Mouse (Mus musculus) cerebellum, adult 2 months (tissue): Measurements from ENCODE around the gene Cbr2. TPM values are rescaled to one million over a fixed set of nuclear protein-coding genes. Genes with fewer than 3 reads are reported as not detected.
A peak's percentile ranks its signal among the peaks of the same experiment; 100 is the strongest.
"Not testable (repeated sequence)": the region's sequence is repeated elsewhere in the genome, so short reads cannot be mapped to it uniquely, and the experiment has no call there.

Experiments
- DNase-seq, 2 experiments: peaks; one replicate each; pipeline ENCODE4 v3.0.0; 2021
- H3K27ac ChIP-seq: fragments of 200-500 bp; 2 replicates; pipeline ENCODE4 v1.5.1; 2012; ENCODE audit warnings: low read length, control low read depth, inconsistent platforms; ENCODE audit not compliant: insufficient read depth
- H3K27me3 ChIP-seq: fragments of 200-500 bp; 2 replicates; pipeline ENCODE4 v1.6.1; 2012; ENCODE audit warnings: inconsistent platforms, mild to moderate bottlenecking, low read length, moderate library complexity; ENCODE audit not compliant: control insufficient read depth, insufficient read depth
- H3K4me1 ChIP-seq: fragments of 200-500 bp; 2 replicates; pipeline ENCODE4 v1.6.1; 2011; ENCODE audit warnings: low read length; ENCODE audit not compliant: control insufficient read depth, insufficient read depth
- H3K4me3 ChIP-seq: fragments of 200-500 bp; replicated peaks from 2 replicates; pipeline ENCODE3; 2011; ENCODE audit warnings: mild to moderate bottlenecking, low read depth, low read length, control low read depth; ENCODE audit not compliant: insufficient read depth
- CTCF ChIP-seq: fragments of 200-500 bp; IDR thresholded peaks from 2 replicates; pipeline ENCODE4 v1.5.1; 2011; ENCODE audit warnings: low read depth, mild to moderate bottlenecking, control low read depth, low read length, moderate library complexity, borderline replicate concordance; ENCODE audit not compliant: insufficient read depth
- POLR2A ChIP-seq: fragments of 200-500 bp; IDR thresholded peaks from 2 replicates; pipeline ENCODE4 v1.6.1; 2011; ENCODE audit warnings: low read length, control low read depth, borderline replicate concordance; ENCODE audit not compliant: insufficient read depth
- WGBS: fragments of 180-500 bp; shearing (Covaris S2); methylation state at CpG from one replicate; pipeline ENCODE4 v1.1.7; 2018; 5-methylcytosine and 5-hydroxymethylcytosine counted together
- polyA plus RNA-seq: library from polyadenylated mRNA; depleted of rRNA; stranded (reverse); fragments of >200 nt; gene quantifications from 2 replicates; pipeline ENCODE4 v1.2.3, GENCODE M21; 2012; rRNA removed

The Cbr2 gene
- 1.9 and 3.1 TPM in 2 replicates for polyA plus RNA-seq

DNA sequence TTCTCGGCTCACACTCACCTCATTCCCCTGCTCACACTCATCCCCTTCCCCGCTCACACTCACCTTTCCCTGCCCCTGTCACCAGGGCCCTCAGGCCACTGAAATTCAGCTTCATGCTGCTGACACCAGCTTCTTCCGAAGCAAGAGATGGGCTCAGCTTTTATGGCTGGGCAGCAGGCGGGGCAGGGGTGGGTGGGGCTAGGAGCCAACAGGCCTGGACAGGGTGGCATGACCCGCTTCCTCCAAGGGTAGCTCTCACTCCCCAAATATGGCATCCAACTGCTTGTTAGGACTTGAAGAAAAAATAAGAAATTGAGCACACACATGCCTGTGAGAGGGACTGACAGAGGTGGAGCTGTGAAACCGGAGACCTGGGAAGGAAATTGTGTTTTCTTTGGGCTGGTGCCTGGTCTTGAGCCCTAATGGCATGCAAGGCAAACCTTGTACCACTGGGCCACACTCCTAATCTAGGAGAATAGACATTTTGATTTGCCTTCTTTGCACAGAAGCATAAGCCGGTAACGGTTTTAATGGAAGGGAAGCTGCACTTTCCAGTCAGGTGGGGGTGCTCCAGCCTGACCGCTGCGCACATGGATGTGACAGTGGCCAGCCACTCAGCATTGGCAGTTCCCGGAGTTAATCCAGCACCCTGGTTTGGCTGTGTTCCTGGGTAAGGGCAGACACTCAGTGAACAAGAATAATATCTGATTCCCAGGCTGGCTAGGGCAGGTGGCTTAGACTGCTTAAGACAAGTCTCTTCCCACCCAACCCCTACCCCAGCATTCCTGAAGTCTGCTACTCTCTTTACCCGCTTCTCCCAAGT is at the start of gene Cbr2:
Cbr2 (minus strand) TSS at position 257 of the 823 bp plus-strand sequence.
- Histone ChIP-seq H3K27ac (no peak within 1 kb of the TSS), H3K27me3 (no peaks in the 10 kb centered on the region), H3K4me1 (no peaks in the 10 kb centered on the region), H3K4me3 (no peak within 1 kb of the TSS)
- WGBS, result 68% methylated on average over 12 of the region's 12 CpGs
- no peak for TF ChIP-seq POLR2A
- no peak for TF ChIP-seq CTCF
- no peak for DNase-seq

DNA sequence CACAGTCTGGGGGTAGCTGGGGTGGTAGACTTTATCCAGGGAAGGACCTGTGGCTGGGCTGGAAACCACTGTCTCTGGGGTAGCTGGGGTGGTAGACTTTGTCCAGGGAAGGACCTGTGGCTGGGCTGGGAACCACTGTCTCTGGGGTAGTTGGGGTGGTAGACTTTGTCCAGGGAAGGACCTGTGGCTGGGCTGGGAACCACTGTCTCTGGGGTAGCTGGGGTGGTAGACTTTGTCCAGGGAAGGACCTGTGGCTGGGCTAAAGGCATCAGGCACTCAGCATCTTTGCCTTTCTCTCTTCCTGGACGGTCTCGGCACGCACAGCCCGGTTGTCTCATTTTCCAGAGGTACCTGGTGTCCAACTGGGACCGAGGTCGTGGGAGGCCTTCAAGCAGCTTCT is 49.4 kb upstream of the Cbr2 start:
- H3K4me1 ChIP-seq, result peaks cover 21% of the 10 kb centered on the region
- not testable (repeated sequence) for H3K27me3 ChIP-seq, H3K27ac ChIP-seq, DNase-seq, H3K4me3 ChIP-seq
- WGBS, result 95% methylated on average over 6 of the region's 6 CpGs

DNA sequence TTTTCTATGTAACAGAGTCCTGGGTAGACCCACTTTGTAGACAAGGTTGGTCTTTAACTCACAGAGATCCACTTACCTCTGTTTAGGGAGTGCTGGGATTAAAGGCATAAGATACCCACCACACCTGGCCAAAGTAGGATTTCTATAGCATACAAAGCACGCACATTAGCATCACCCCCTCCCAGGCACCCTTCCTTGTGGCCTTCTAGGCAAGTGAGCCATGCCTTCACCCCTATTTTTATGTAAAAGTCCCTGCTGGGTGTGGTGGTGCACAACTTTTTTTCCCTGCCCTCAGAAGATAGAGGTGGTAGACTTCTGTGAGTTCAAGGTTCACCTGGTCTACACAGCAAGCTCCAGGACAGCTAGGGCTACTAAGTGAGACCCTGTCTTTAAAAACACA is 48.0 kb upstream of the Cbr2 start:
- Histone ChIP-seq H3K27me3 (no peaks in the 10 kb centered on the region), H3K4me3 (no peak overlapping the region), H3K27ac (no peak overlapping the region), H3K4me1 (peaks cover 12% of the 10 kb centered on the region)
- DNase-seq, result no peak
- 84% methylated on average over 1 of the region's 1 CpGs for WGBS
- TF ChIP-seq POLR2A, result no peak
- TF ChIP-seq CTCF, result no peak

DNA sequence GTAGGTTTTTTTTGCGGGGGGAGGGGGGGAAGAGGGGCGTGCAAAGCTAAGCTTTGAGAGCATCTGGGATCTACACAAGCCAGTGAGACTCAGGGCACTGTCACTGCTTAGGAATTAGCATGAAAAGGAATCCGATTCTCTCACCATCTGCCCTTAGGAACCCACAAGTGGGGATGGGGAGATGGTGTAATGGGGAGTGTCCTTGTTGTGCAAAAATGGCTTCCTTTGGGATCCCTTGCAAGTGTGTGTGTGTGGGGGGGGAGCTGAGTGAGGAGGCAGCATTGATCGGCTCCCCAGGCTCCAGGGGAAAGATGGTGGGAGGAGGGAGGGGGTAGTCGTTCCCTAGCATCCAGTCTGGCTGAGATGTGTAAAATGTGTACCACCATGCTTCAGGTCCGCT is 45.2 kb upstream of the Cbr2 start:
- no peaks in the 10 kb centered on the region for H3K27me3 ChIP-seq
- no peak overlapping the region for H3K4me3 ChIP-seq
- H3K4me1 ChIP-seq, result no peaks in the 10 kb centered on the region
- TF ChIP-seq POLR2A (no peak), CTCF (no peak)
- no peak for DNase-seq
- H3K27ac ChIP-seq, result no peak overlapping the region
- WGBS, result 11% methylated on average over 6 of the region's 6 CpGs

DNA sequence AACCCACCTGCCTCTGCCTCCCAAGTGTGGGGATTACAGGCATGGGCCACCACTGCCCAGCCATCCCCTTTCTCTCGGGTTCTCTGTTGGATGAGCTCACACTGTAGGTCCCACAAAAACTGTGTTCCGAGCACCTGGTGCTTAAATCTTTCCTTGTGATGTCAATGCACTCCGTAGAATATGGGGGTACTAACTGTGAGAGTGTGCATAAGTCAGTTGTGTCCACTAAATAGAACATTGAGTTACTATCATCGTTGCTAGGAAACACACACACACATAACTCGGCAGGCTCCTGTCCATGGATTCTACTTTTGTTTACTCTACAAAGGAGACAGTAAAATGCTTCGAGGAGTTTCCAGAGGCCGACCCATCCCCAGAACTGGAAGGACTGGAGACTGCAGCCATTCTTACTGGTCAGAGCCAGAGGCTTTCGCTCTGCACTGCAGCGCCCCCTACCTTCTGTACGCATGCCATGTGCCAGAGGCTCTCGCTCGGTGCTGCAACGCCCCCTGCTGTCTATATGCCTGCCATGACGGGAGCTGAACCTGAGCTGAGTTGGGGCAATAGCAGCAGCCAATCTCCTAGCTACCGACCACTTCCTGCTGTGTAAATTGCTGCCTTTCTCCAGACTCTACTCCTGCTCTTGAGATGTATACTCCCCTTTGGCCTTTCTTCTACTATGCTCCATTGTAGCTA is 44.0 kb upstream of the Cbr2 start:
- Histone ChIP-seq H3K4me3 (no peak overlapping the region), H3K4me1 (no peaks in the 10 kb centered on the region), H3K27ac (no peak overlapping the region), H3K27me3 (no peaks in the 10 kb centered on the region)
- no peak for TF ChIP-seq POLR2A
- peak; percentile 100 for TF ChIP-seq CTCF
- whole genome bisulfite sequencing, result 18% methylated on average over 15 of the region's 15 CpGs
- DNase-seq, result peak; percentile 90 to 96

DNA sequence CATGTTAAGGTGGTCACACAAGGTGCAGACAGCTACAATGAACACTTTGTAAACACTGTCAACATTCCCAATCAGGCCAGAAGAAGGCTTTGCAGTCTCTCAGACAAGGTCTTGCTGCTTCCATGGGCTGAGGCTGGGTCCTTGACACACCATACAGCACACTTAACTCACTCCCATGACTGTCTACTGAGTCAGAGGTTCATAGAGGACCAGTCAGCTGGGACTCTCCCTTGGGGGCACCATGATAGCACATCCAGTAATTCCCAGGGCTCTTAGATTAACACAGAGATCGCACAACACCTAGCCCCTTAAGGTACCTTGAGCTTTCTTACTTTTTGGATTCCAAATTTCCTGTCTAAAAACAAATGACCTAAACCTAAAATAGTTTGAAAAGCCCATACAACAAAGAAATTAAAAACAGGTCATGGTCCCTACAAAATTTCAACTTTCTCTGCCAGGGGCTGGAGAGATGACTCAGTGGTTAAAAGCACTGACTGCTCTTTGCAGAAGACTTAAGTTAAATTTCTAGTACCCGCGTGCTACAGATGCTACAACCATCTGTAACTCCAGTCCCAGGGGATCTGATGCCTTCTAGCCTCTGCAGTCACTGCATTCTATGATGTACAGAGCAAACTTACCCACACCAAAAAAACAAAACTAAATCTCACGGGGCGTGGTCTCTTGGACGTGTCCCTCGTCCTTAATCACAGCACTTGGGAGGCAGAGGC is 41.7 kb upstream of the Cbr2 start:
- no peaks in the 10 kb centered on the region for H3K27me3 ChIP-seq
- H3K4me1 ChIP-seq, result no peaks in the 10 kb centered on the region
- no peak overlapping the region for H3K27ac ChIP-seq
- no peak for DNase-seq
- H3K4me3 ChIP-seq, result no peak overlapping the region
- WGBS, result 75% methylated on average over 7 of the region's 7 CpGs
- TF ChIP-seq CTCF (no peak), POLR2A (no peak)

DNA sequence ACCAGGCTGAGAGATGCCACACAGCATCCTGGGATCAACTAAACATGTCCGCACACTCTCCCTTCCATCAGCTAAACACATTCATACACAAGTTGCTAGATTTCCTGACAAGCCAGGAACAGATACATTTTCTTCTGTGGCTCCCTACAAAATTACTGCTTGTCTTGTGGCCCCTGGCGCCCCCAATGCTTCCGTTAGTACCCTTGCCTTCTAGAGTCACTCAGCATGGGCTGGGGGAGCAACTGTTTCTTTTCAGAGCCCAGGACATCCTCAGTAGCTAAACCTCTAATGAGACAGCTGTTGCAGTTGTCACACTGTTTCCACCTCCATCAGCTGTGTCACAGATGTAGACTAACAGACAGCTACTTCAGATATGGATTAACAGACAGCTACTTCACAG is 40.8 kb upstream of the Cbr2 start:
- DNase-seq, result no peak
- H3K4me1 ChIP-seq, result no peaks in the 10 kb centered on the region
- H3K27me3 ChIP-seq, result no peaks in the 10 kb centered on the region
- 76% methylated on average over 3 of the region's 3 CpGs for WGBS
- no peak for TF ChIP-seq CTCF
- TF ChIP-seq POLR2A, result no peak
- H3K27ac ChIP-seq, result no peak overlapping the region
- no peak overlapping the region for H3K4me3 ChIP-seq
